Mouse (Mus musculus): ENCODE measurements around the gene H2afx.
"Not testable (repeated sequence)": the region's sequence is repeated elsewhere in the genome, so short reads cannot be mapped to it uniquely, and the experiment has no call there.

H2afx gene

GRCm38 (mm10) chr9:44334396-44335330 is at the start of gene H2afx:
Gene H2afx, plus strand, starts transcription at chr9:44334694.
- DNase-seq = peak; percentile 98

- DNase-seq = no peak
These were observed 48.1 kb upstream of the H2afx start for GRCm38 (mm10) chr9:44286256-44286850.

- DNase-seq = no peak
These were observed 47.5 kb upstream of the H2afx start for GRCm38 (mm10) chr9:44287003-44287400.

GRCm38 (mm10) chr9:44287401-44288075 is 47.0 kb upstream of the H2afx start:
- peak; percentile 25 to 28 for DNase-seq

GRCm38 (mm10) chr9:44288076-44288958 is 46.2 kb upstream of the H2afx start, which contains the start of gene Abcg4:
Gene Abcg4, minus strand, starts transcription at chr9:44288615.
- DNase-seq = peak; percentile 22 to 30

GRCm38 (mm10) chr9:44288959-44289291 is 45.6 kb upstream of the H2afx start:
- no peak for DNase-seq

- peak in 1 of 2 experiments; percentile 61 for DNase-seq
These were observed 42.0 kb upstream of the H2afx start for GRCm38 (mm10) chr9:44292490-44292889.

GRCm38 (mm10) chr9:44300001-44300400 is 34.5 kb upstream of the H2afx start:
- DNase-seq = not testable (repeated sequence)

- peak; percentile 95 to 99 for DNase-seq
These were observed 28.9 kb upstream of the H2afx start, which contains the start of gene Hinfp for GRCm38 (mm10) chr9:44305466-44306079. Gene Hinfp, minus strand, starts transcription at chr9:44305671.

- DNase-seq = peak in 1 of 2 experiments; percentile 1
These were observed 28.0 kb upstream of the H2afx start for GRCm38 (mm10) chr9:44306532-44306931.

GRCm38 (mm10) chr9:44307248-44307647 is 27.2 kb upstream of the H2afx start:
- no peak for DNase-seq

- no peak for DNase-seq
These were observed 24.7 kb upstream of the H2afx start for GRCm38 (mm10) chr9:44309756-44310155.

- no peak for DNase-seq
These were observed 23.8 kb upstream of the H2afx start for GRCm38 (mm10) chr9:44310750-44311135.

GRCm38 (mm10) chr9:44311136-44312134 is 23.1 kb upstream of the H2afx start:
- peak; percentile 54 to 70 for DNase-seq

- DNase-seq = peak in 1 of 2 experiments; percentile 20
These were observed 20.8 kb upstream of the H2afx start for GRCm38 (mm10) chr9:44313476-44314256.

GRCm38 (mm10) chr9:44314257-44314547 is 20.3 kb upstream of the H2afx start:
- DNase-seq = no peak

- DNase-seq = no peak
These were observed 19.6 kb upstream of the H2afx start for GRCm38 (mm10) chr9:44314910-44315309.

GRCm38 (mm10) chr9:44317452-44317851 is 17.0 kb upstream of the H2afx start:
- DNase-seq = no peak

- no peak for DNase-seq
These were observed 16.2 kb upstream of the H2afx start for GRCm38 (mm10) chr9:44318076-44318825.

- no peak for DNase-seq
These were observed 15.7 kb upstream of the H2afx start for GRCm38 (mm10) chr9:44318826-44319095.

All from lung, postnatal 4 days (tissue).